Mouse (Mus musculus) forebrain, postnatal 0 days (tissue): Measurements from ENCODE around the gene Pkn1. TPM values are rescaled to one million over a fixed set of nuclear protein-coding genes. Genes with fewer than 3 reads are reported as not detected.
A peak's percentile ranks its signal among the peaks of the same experiment; 100 is the strongest.

Experiments used
- ATAC-seq: fragments of 200-750 bp; cut with Nextera tagmentation; 2 replicates; pipeline ENCODE4 v1.8.0; 2017; ENCODE audit warnings: mild to moderate bottlenecking, moderate library complexity
- DNase-seq: peaks from one replicate; pipeline ENCODE4 v3.0.0-alpha.2; 2015
- H3K27ac ChIP-seq: fragments of 300-500 bp; sonication (generic); 2 replicates; pipeline ENCODE4 v1.5.1; 2014; ENCODE audit warnings: low read depth, mild to moderate bottlenecking, antibody characterized with exemption, low read length, moderate library complexity, mixed read lengths
- H3K27me3 ChIP-seq: fragments of 300-500 bp; sonication (generic); 2 replicates; pipeline ENCODE4 v1.6.1; 2014; ENCODE audit warnings: mild to moderate bottlenecking, low read length, mixed read lengths; ENCODE audit not compliant: insufficient read depth
- H3K36me3 ChIP-seq: fragments of 300-500 bp; sonication (generic); 2 replicates; pipeline ENCODE4 v1.6.1; 2014; ENCODE audit warnings: mild to moderate bottlenecking, moderate library complexity; ENCODE audit not compliant: insufficient read depth
- H3K4me1 ChIP-seq: fragments of 300-500 bp; sonication (generic); 2 replicates; pipeline ENCODE4 v1.6.1; 2014; ENCODE audit warnings: antibody characterized with exemption; ENCODE audit not compliant: insufficient read depth
- H3K4me2 ChIP-seq: fragments of 300-500 bp; sonication (generic); 2 replicates; pipeline ENCODE4 v1.6.1; 2014; ENCODE audit warnings: low read depth, mild to moderate bottlenecking, moderate library complexity
- H3K4me3 ChIP-seq: fragments of 300-500 bp; sonication (generic); 2 replicates; pipeline ENCODE4 v1.5.1; 2014; ENCODE audit warnings: low read depth, low read length, mixed read lengths
- H3K9ac ChIP-seq: fragments of 300-500 bp; sonication (generic); 2 replicates; pipeline ENCODE4 v1.6.1; 2014; ENCODE audit warnings: mild to moderate bottlenecking
- H3K9me3 ChIP-seq: fragments of 300-500 bp; sonication (generic); 2 replicates; pipeline ENCODE4 v1.6.1; 2016; ENCODE audit warnings: low read length
- CTCF ChIP-seq: sonication (generic); IDR thresholded peaks from 2 replicates; pipeline ENCODE4 v1.5.1; 2016; ENCODE audit warnings: antibody characterized with exemption, control low read depth, low read depth
- WGBS: fragments of 180-500 bp; shearing (Covaris S2); extraction: QIAGEN DNeasy Blood & Tissue Kit; methylation state at CpG from one replicate; pipeline ENCODE4 v1.1.7; 2014; 5-methylcytosine and 5-hydroxymethylcytosine counted together
- polyA plus RNA-seq: library from polyadenylated mRNA; unstranded; fragments of >200 nt; fragmentation: Nextera tagmentation; extraction: Ambion mirVana; gene quantifications from 2 replicates; pipeline ENCODE4 v1.2.1, GENCODE M21; 2015
- total RNA-seq: library from RNA; depleted of rRNA; stranded (reverse); fragments of >200 nt; gene quantifications from 2 replicates; pipeline ENCODE4 v1.2.3, GENCODE M21; 2014; rRNA removed

Pkn1 gene
- total RNA-seq (70.8 and 72.6 TPM in 2 replicates), polyA plus RNA-seq (18.5 and 25.2 TPM in 2 replicates)

GRCm38 (mm10) chr8:83698661-83699453, at the start of gene Pkn1:
Gene Pkn1, minus strand, starts transcription at chr8:83699179.
- no peaks in the 10 kb centered on the region for H3K36me3 ChIP-seq
- peak within 1 kb of the TSS; percentile 82 for H3K27ac ChIP-seq
- DNase-seq (peak; percentile 79), ATAC-seq (peak; percentile 87)
- TF ChIP-seq CTCF, result no peak
- H3K4me1 ChIP-seq, result peaks cover 14% of the 10 kb centered on the region
- no peaks in the 10 kb centered on the region for H3K9me3 ChIP-seq
- peak within 1 kb of the TSS; percentile 90 for H3K4me2 ChIP-seq
- WGBS, result 2% methylated on average over 62 of the region's 85 CpGs
- peak within 1 kb of the TSS; percentile 91 for H3K9ac ChIP-seq
- peak within 1 kb of the TSS; percentile 94 for H3K4me3 ChIP-seq
- no peaks in the 10 kb centered on the region for H3K27me3 ChIP-seq

GRCm38 (mm10) chr8:83748708-83749107, 49.7 kb upstream of the Pkn1 start:
- no peak for TF ChIP-seq CTCF
- Histone ChIP-seq H3K4me1 (peaks cover 8% of the 10 kb centered on the region; the same call in 1 of the 2 replicates), H3K9ac (no peak overlapping the region), H3K36me3 (no peaks in the 10 kb centered on the region), H3K4me2 (no peak overlapping the region), H3K27ac (no peak overlapping the region), H3K9me3 (no peaks in the 10 kb centered on the region), H3K27me3 (peaks cover 3% of the 10 kb centered on the region; the same call in 1 of the 2 replicates), H3K4me3 (no peak overlapping the region)
- DNase-seq (peak; percentile 13), ATAC-seq (peak; percentile 58)
- 52% methylated on average over 3 of the region's 3 CpGs for WGBS

DNA sequence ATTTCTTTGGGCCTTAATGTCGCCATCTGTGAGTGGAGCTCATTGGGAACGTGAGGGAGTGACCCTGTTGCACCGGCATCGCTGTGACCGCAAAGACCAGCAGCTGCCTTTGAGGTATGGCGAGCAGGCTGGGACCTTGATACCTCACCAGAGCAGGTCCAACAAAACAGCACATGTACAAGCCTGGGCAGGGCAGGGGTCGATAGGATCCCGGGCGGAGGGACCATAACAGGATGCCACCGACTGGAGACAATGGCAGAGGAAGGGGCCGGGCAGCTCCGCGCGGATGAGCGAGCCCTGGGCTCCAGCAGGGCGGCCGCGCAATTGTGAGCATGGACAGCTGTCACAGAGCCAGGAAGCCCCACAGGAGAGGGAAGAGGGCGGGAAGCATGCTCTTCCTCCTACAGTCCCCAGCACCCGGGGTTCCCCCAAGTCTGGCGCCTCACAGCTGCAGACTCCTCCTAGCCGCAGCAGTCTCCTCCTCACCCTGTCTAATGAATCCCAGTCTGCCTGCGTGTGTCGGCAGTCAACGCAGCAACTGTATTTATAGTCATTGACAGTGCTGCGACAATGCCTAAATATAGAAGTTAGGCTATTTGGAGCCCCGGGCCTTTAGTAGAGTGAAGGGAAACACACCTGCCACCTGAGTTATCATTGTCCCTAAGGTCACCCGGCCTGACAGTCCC, 48.8 kb upstream of the Pkn1 start:
- H3K9ac ChIP-seq, result peak overlapping the region; percentile 46; the same call in 1 of the 2 replicates
- peaks cover 8% of the 10 kb centered on the region; the same call in 1 of the 2 replicates for H3K4me1 ChIP-seq
- peak overlapping the region; percentile 65 for H3K4me2 ChIP-seq
- peaks cover 3% of the 10 kb centered on the region; the same call in 1 of the 2 replicates for H3K27me3 ChIP-seq
- ATAC-seq, result peak; percentile 90
- no peaks in the 10 kb centered on the region for H3K9me3 ChIP-seq
- TF ChIP-seq CTCF, result peak; percentile 18; the same call in 1 of the 2 replicates
- no peaks in the 10 kb centered on the region for H3K36me3 ChIP-seq
- peak; percentile 61 for DNase-seq
- no peak overlapping the region; the same call in 1 of the 2 replicates for H3K27ac ChIP-seq
- H3K4me3 ChIP-seq, result peak overlapping the region; percentile 30
- whole genome bisulfite sequencing, result 2% methylated on average over 28 of the region's 28 CpGs

GRCm38 (mm10) chr8:83744070-83744469, 45.1 kb upstream of the Pkn1 start:
- peaks cover 19% of the 10 kb centered on the region for H3K27me3 ChIP-seq
- 84% methylated on average over 4 of the region's 4 CpGs for WGBS
- no peak overlapping the region for H3K4me3 ChIP-seq
- no peaks in the 10 kb centered on the region for H3K36me3 ChIP-seq
- TF ChIP-seq CTCF, result no peak
- no peak overlapping the region for H3K4me2 ChIP-seq
- H3K27ac ChIP-seq, result no peak overlapping the region
- no peak overlapping the region for H3K9ac ChIP-seq
- H3K4me1 ChIP-seq, result peaks cover 8% of the 10 kb centered on the region; the same call in 1 of the 2 replicates
- DNase-seq (no peak), ATAC-seq (no peak)
- H3K9me3 ChIP-seq, result no peaks in the 10 kb centered on the region

GRCm38 (mm10) chr8:83742968-83743367, 44.0 kb upstream of the Pkn1 start:
- H3K36me3 ChIP-seq, result no peaks in the 10 kb centered on the region
- no peak for ATAC-seq
- no peak overlapping the region for H3K9ac ChIP-seq
- H3K27ac ChIP-seq, result no peak overlapping the region
- H3K27me3 ChIP-seq, result peaks cover 19% of the 10 kb centered on the region
- peaks cover 7% of the 10 kb centered on the region; the same call in 1 of the 2 replicates for H3K4me1 ChIP-seq
- no peak for DNase-seq
- 92% methylated on average over 6 of the region's 6 CpGs for WGBS
- no peak for TF ChIP-seq CTCF
- H3K4me3 ChIP-seq, result no peak overlapping the region
- H3K9me3 ChIP-seq, result no peaks in the 10 kb centered on the region
- H3K4me2 ChIP-seq, result no peak overlapping the region

- no peak overlapping the region for H3K9ac ChIP-seq
- ATAC-seq, result no peak
- no peak overlapping the region; the same call in 1 of the 2 replicates for H3K4me2 ChIP-seq
- no peaks in the 10 kb centered on the region for H3K36me3 ChIP-seq
- H3K27me3 ChIP-seq, result peaks cover 19% of the 10 kb centered on the region
- H3K4me3 ChIP-seq, result no peak overlapping the region
- no peak for TF ChIP-seq CTCF
- H3K4me1 ChIP-seq, result no peaks in the 10 kb centered on the region
- 71% methylated on average over 19 of the region's 19 CpGs for WGBS
- H3K9me3 ChIP-seq, result no peaks in the 10 kb centered on the region
- no peak for DNase-seq
- no peak overlapping the region for H3K27ac ChIP-seq
Observed at GRCm38 (mm10) chr8:83741849-83742655, 43.1 kb upstream of the Pkn1 start.
